Mouse (Mus musculus) thymus, postnatal 10 days (tissue): Measurements from ENCODE around the gene Gpr1.
A peak's percentile ranks its signal among the peaks of the same experiment; 100 is the strongest.
"Not testable (repeated sequence)": the region's sequence is repeated elsewhere in the genome, so short reads cannot be mapped to it uniquely, and the experiment has no call there.

Source experiments
- DNase-seq, 2 experiments: peaks; one replicate each; pipeline ENCODE4 v3.0.0; 2021; ENCODE audit warnings: low spot score in 2 of 2

The Gpr1 gene

GRCm38 (mm10) chr1:63180122-63180521, 34.2 kb downstream of the Gpr1 start:
- no peak for DNase-seq

GRCm38 (mm10) chr1:63178308-63178707, 36.0 kb downstream of the Gpr1 start:
- DNase-seq, result no peak

GRCm38 (mm10) chr1:63176604-63177421, 37.5 kb downstream of the Gpr1 start, which contains the start of the genes Eef1b2 and Ndufs1:
Gene Eef1b2, plus strand, starts transcription at chr1:63176825.
Gene Ndufs1, minus strand, starts transcription at chr1:63176833.
- peak; percentile 96 to 97 for DNase-seq

- no peak for DNase-seq
These were observed 38.1 kb downstream of the Gpr1 start for GRCm38 (mm10) chr1:63176259-63176603.

- peak in 1 of 2 experiments; percentile 5 for DNase-seq
These were observed 38.5 kb downstream of the Gpr1 start for GRCm38 (mm10) chr1:63175853-63176252.

- DNase-seq, result no peak
These were observed 45.7 kb downstream of the Gpr1 start for GRCm38 (mm10) chr1:63168638-63169037.

GRCm38 (mm10) chr1:63140231-63140630, 74.1 kb downstream of the Gpr1 start:
- no peak for DNase-seq

GRCm38 (mm10) chr1:63138586-63138985, 75.8 kb downstream of the Gpr1 start:
- not testable (repeated sequence) for DNase-seq

- no peak for DNase-seq
These were observed 76.4 kb downstream of the Gpr1 start for GRCm38 (mm10) chr1:63137971-63138370.

- DNase-seq, result no peak
These were observed 79.8 kb downstream of the Gpr1 start for GRCm38 (mm10) chr1:63134530-63134929.
